Mouse (Mus musculus): ENCODE measurements around the gene Sgcd.

Sgcd gene

GRCm38 (mm10) chr11:47063690-47064089, 925.1 kb downstream of the Sgcd start:
- no peak for ATAC-seq (ENCODE audit: insufficient number of reproducible peaks, low FRiP score, low TSS enrichment)

- no peak for ATAC-seq (ENCODE audit: insufficient number of reproducible peaks, low FRiP score, low TSS enrichment)
Measured at GRCm38 (mm10) chr11:47050390-47050789, 938.4 kb downstream of the Sgcd start.

- ATAC-seq (ENCODE audit: insufficient number of reproducible peaks, low FRiP score, low TSS enrichment), result no peak
Measured at GRCm38 (mm10) chr11:47049756-47050155, 939.0 kb downstream of the Sgcd start.

GRCm38 (mm10) chr11:47032318-47032717, 956.5 kb downstream of the Sgcd start:
- ATAC-seq (ENCODE audit: insufficient number of reproducible peaks, low FRiP score, low TSS enrichment), result no peak

GRCm38 (mm10) chr11:47020874-47021273, 967.9 kb downstream of the Sgcd start:
- no peak for ATAC-seq (ENCODE audit: insufficient number of reproducible peaks, low FRiP score, low TSS enrichment)

GRCm38 (mm10) chr11:47018139-47018538, 970.6 kb downstream of the Sgcd start:
- ATAC-seq (ENCODE audit: insufficient number of reproducible peaks, low FRiP score, low TSS enrichment), result no peak

GRCm38 (mm10) chr11:47015683-47016082, 973.1 kb downstream of the Sgcd start:
- no peak for ATAC-seq (ENCODE audit: insufficient number of reproducible peaks, low FRiP score, low TSS enrichment)

GRCm38 (mm10) chr11:47014278-47014677, 974.5 kb downstream of the Sgcd start:
- no peak for ATAC-seq (ENCODE audit: insufficient number of reproducible peaks, low FRiP score, low TSS enrichment)

GRCm38 (mm10) chr11:47010166-47010565, 978.6 kb downstream of the Sgcd start:
- ATAC-seq (ENCODE audit: insufficient number of reproducible peaks, low FRiP score, low TSS enrichment), result no peak

GRCm38 (mm10) chr11:47005301-47005875, 983.4 kb downstream of the Sgcd start:
- no peak for ATAC-seq (ENCODE audit: insufficient number of reproducible peaks, low FRiP score, low TSS enrichment)

- ATAC-seq (ENCODE audit: insufficient number of reproducible peaks, low FRiP score, low TSS enrichment), result no peak
Measured at GRCm38 (mm10) chr11:46939311-46939710, 1049.5 kb downstream of the Sgcd start.

- ATAC-seq (ENCODE audit: insufficient number of reproducible peaks, low FRiP score, low TSS enrichment), result no peak
Measured at GRCm38 (mm10) chr11:46924946-46925345, 1063.8 kb downstream of the Sgcd start.

GRCm38 (mm10) chr11:46920244-46920643, 1068.5 kb downstream of the Sgcd start:
- no peak for ATAC-seq (ENCODE audit: insufficient number of reproducible peaks, low FRiP score, low TSS enrichment)

GRCm38 (mm10) chr11:46912656-46913237, 1076.0 kb downstream of the Sgcd start:
- ATAC-seq (ENCODE audit: insufficient number of reproducible peaks, low FRiP score, low TSS enrichment), result no peak

- ATAC-seq (ENCODE audit: insufficient number of reproducible peaks, low FRiP score, low TSS enrichment), result no peak
Measured at GRCm38 (mm10) chr11:46904281-46904680, 1084.5 kb downstream of the Sgcd start.

- no peak for ATAC-seq (ENCODE audit: insufficient number of reproducible peaks, low FRiP score, low TSS enrichment)
Measured at GRCm38 (mm10) chr11:46889093-46889492, 1099.7 kb downstream of the Sgcd start.

GRCm38 (mm10) chr11:46882456-46882855, 1106.3 kb downstream of the Sgcd start:
- ATAC-seq (ENCODE audit: insufficient number of reproducible peaks, low FRiP score, low TSS enrichment), result no peak

GRCm38 (mm10) chr11:46875774-46876173, 1113.0 kb downstream of the Sgcd start:
- no peak for ATAC-seq (ENCODE audit: insufficient number of reproducible peaks, low FRiP score, low TSS enrichment)

- no peak for ATAC-seq (ENCODE audit: insufficient number of reproducible peaks, low FRiP score, low TSS enrichment)
Measured at GRCm38 (mm10) chr11:46868594-46868993, 1120.2 kb downstream of the Sgcd start.

GRCm38 (mm10) chr11:46864809-46865208, 1124.0 kb downstream of the Sgcd start:
- ATAC-seq (ENCODE audit: insufficient number of reproducible peaks, low FRiP score, low TSS enrichment), result no peak

- no peak for ATAC-seq (ENCODE audit: insufficient number of reproducible peaks, low FRiP score, low TSS enrichment)
Measured at GRCm38 (mm10) chr11:46848221-46848971, 1140.4 kb downstream of the Sgcd start.

- no peak for ATAC-seq (ENCODE audit: insufficient number of reproducible peaks, low FRiP score, low TSS enrichment)
Measured at GRCm38 (mm10) chr11:46847827-46848220, 1140.9 kb downstream of the Sgcd start.

All from cerebellum, adult (tissue).